Mouse (Mus musculus): Measurements from ENCODE around the gene Rexo4. TPM values are rescaled to one million over a fixed set of nuclear protein-coding genes. Genes with fewer than 3 reads are reported as not detected.

Gene Rexo4
- total RNA-seq (2012; rRNA removed), result 56.7 and 57.6 TPM in 2 replicates

- Histone ChIP-seq H3K9me3 (ENCODE audit: control insufficient read depth, insufficient read depth, low read depth, low read length) (no peaks in the 10 kb centered on the region), H3K4me3 (ENCODE audit: insufficient read depth in 1 of 2, low read depth in 1 of 2, low read length in 2 of 2, poor library complexity in 1 of 2, severe bottlenecking in 1 of 2) (peak within 1 kb of the TSS; percentile 79 to 93), H3K4me1 (ENCODE audit: control insufficient read depth in 2 of 2, insufficient read depth in 2 of 2, low read length in 2 of 2, poor library complexity in 1 of 2) (peaks cover 0 to 5% of the 10 kb centered on the region in 2 experiments; a peak in 1 of 4 replicates), H3K36me3 (ENCODE audit: control insufficient read depth, insufficient read depth, low read length, poor library complexity, severe bottlenecking) (peaks cover 22% of the 10 kb centered on the region), H3K9ac (ENCODE audit: insufficient read depth, low read depth, low read length, poor library complexity, severe bottlenecking) (peak within 1 kb of the TSS; percentile 89), H3K27ac (ENCODE audit: insufficient read depth, low read depth, low read length, poor library complexity, severe bottlenecking) (peak within 1 kb of the TSS; percentile 89)
- DNase-seq (ENCODE audit: low read depth, low spot score), result peak; percentile 92
- in situ Hi-C loops (cut with MboI; ENCODE audit: low sequenced_read_pairs in 2 of 2, unreplicated experiment in 2 of 2), result no loop called here
- TF ChIP-seq ZC3H11A (IDR thresholded peaks at IDR 0.05; ENCODE audit: borderline replicate concordance, low read depth, low read length) (no peak), HCFC1 (IDR thresholded peaks at IDR 0.05; ENCODE audit: borderline replicate concordance, insufficient read depth, low read length) (peak; percentile 72; the same call in 1 of the 2 replicates)
Observed at GRCm38 (mm10) chr2:26963923-26964723, at the start of gene Rexo4. Gene Rexo4 (minus strand): TSS chr2:26964386.

DNA sequence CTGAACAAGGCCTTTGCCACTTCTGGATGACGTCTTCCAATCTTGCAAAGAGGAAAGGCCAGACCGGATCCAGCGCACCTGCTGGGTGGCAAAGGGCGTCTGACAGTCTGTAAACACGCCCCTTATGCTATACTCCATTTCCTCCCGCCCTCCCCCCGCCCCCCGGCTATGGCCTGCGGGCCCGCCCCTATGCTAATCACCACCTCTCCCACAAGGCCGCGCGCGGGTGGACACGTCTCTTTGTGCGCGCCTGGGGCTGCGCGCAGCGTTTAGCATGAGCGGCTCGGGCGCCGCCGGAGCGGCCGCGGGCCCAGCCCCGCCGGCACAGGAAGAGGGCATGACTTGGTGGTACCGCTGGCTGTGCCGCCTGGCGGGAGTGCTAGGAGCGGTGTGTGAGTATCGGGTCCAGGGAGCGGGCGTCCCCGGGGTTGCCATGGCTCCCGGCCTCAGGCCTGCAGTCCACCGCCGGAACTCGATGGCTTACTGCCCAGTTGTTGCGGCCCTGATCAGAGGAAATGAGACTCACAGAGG lies 45.6 kb upstream of the Rexo4 start, which contains the start of gene Cacfd1:
Gene Cacfd1 (plus strand): TSS at position 213 of the 531 bp plus-strand sequence.
- Histone ChIP-seq H3K4me3 (ENCODE audit: insufficient read depth in 1 of 2, low read depth in 1 of 2, low read length in 2 of 2, poor library complexity in 1 of 2, severe bottlenecking in 1 of 2) (peak within 1 kb of the TSS; percentile 77 to 88), H3K4me1 (ENCODE audit: control insufficient read depth in 2 of 2, insufficient read depth in 2 of 2, low read length in 2 of 2, poor library complexity in 1 of 2) (peaks cover 0 to 8% of the 10 kb centered on the region in 2 experiments; a peak in 1 of 4 replicates), H3K27ac (ENCODE audit: insufficient read depth, low read depth, low read length, poor library complexity, severe bottlenecking) (no peak within 1 kb of the TSS), H3K9ac (ENCODE audit: insufficient read depth, low read depth, low read length, poor library complexity, severe bottlenecking) (peak within 1 kb of the TSS; percentile 93), H3K36me3 (ENCODE audit: control insufficient read depth, insufficient read depth, low read length, poor library complexity, severe bottlenecking) (no peaks in the 10 kb centered on the region; the same call in 1 of the 2 replicates), H3K9me3 (ENCODE audit: control insufficient read depth, insufficient read depth, low read depth, low read length) (no peaks in the 10 kb centered on the region)
- in situ Hi-C loops (cut with MboI; ENCODE audit: low sequenced_read_pairs in 2 of 2, unreplicated experiment in 2 of 2), result no loop called here
- TF ChIP-seq ZNF384 (IDR thresholded peaks at IDR 0.05; ENCODE audit: low read depth, low read length) (no peak), MAFK (IDR thresholded peaks at IDR 0.05; ENCODE audit: insufficient read depth, low read depth, low read length) (no peak), CHD2 (IDR thresholded peaks at IDR 0.05; ENCODE audit: low read depth, low read length) (no peak), HCFC1 (IDR thresholded peaks at IDR 0.05; ENCODE audit: borderline replicate concordance, insufficient read depth, low read length) (peak; percentile 48; the same call in 1 of the 2 replicates), ZC3H11A (IDR thresholded peaks at IDR 0.05; ENCODE audit: borderline replicate concordance, low read depth, low read length) (no peak)
- DNase-seq (ENCODE audit: low read depth, low spot score), result peak; percentile 85

DNA sequence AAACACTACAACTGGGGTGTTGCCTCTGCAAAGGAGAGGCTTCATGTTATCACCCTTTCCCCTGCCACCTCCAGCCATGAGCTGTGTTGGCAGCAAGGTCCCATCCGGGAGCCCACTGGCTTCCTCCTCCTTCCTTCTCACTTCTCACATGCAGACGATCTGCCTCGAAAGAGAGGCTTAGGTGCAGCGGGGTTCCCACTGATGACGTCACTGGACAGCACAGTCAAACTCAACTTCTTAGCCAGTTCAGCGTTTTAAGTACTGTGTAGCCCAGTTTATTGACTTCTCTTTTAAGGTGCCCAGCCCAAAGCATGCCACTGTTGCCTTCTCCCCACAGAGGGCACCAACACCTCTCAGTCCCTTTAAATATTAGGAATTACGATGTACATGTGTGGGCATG lies 43.5 kb upstream of the Rexo4 start:
- TF ChIP-seq CHD2 (IDR thresholded peaks at IDR 0.05; ENCODE audit: low read depth, low read length) (no peak), MAFK (IDR thresholded peaks at IDR 0.05; ENCODE audit: insufficient read depth, low read depth, low read length) (no peak), HCFC1 (IDR thresholded peaks at IDR 0.05; ENCODE audit: borderline replicate concordance, insufficient read depth, low read length) (no peak), ZC3H11A (IDR thresholded peaks at IDR 0.05; ENCODE audit: borderline replicate concordance, low read depth, low read length) (no peak), ZNF384 (IDR thresholded peaks at IDR 0.05; ENCODE audit: low read depth, low read length) (no peak)
- H3K36me3 ChIP-seq (ENCODE audit: control insufficient read depth, insufficient read depth, low read length, poor library complexity, severe bottlenecking), result no peaks in the 10 kb centered on the region
- in situ Hi-C loops (cut with MboI; ENCODE audit: low sequenced_read_pairs in 2 of 2, unreplicated experiment in 2 of 2), result no loop called here

DNA sequence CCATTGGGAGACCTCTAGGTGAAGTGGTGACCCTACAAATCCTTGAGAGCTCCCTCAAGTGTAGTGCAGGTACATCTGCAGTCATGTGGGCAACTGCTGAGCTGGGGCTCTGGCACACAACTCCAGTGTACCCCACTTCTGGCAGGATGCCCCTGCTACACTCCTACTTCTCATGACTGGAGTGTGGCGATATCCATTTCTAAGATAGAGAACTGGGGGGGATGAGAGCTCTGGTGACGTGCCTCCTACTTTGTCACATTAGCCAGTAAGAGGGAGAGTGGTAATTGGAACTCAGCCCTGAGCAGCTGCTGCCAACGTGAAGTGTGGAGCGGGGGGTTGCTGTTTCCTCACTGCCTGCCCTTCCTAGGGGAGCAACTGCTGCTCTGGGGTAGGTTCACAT lies 42.1 kb upstream of the Rexo4 start:
- Histone ChIP-seq H3K9me3 (ENCODE audit: control insufficient read depth, insufficient read depth, low read depth, low read length) (no peaks in the 10 kb centered on the region), H3K27ac (ENCODE audit: insufficient read depth, low read depth, low read length, poor library complexity, severe bottlenecking) (no peak overlapping the region), H3K4me3 (ENCODE audit: insufficient read depth in 1 of 2, low read depth in 1 of 2, low read length in 2 of 2, poor library complexity in 1 of 2, severe bottlenecking in 1 of 2) (no peak overlapping the region), H3K9ac (ENCODE audit: insufficient read depth, low read depth, low read length, poor library complexity, severe bottlenecking) (no peak overlapping the region), H3K4me1 (ENCODE audit: control insufficient read depth in 2 of 2, insufficient read depth in 2 of 2, low read length in 2 of 2, poor library complexity in 1 of 2) (peaks cover 0 to 8% of the 10 kb centered on the region in 2 experiments; a peak in 1 of 4 replicates), H3K36me3 (ENCODE audit: control insufficient read depth, insufficient read depth, low read length, poor library complexity, severe bottlenecking) (no peaks in the 10 kb centered on the region)
- in situ Hi-C loops (cut with MboI; ENCODE audit: low sequenced_read_pairs in 2 of 2, unreplicated experiment in 2 of 2), result no loop called here
- DNase-seq (ENCODE audit: low read depth, low spot score), result no peak
- TF ChIP-seq CHD2 (IDR thresholded peaks at IDR 0.05; ENCODE audit: low read depth, low read length) (no peak), HCFC1 (IDR thresholded peaks at IDR 0.05; ENCODE audit: borderline replicate concordance, insufficient read depth, low read length) (no peak), MAFK (IDR thresholded peaks at IDR 0.05; ENCODE audit: insufficient read depth, low read depth, low read length) (no peak), ZNF384 (IDR thresholded peaks at IDR 0.05; ENCODE audit: low read depth, low read length) (no peak), ZC3H11A (IDR thresholded peaks at IDR 0.05; ENCODE audit: borderline replicate concordance, low read depth, low read length) (no peak)

More for the DNA sequence above, 43.5 kb upstream of the Rexo4 start:
- Histone ChIP-seq H3K9me3 (ENCODE audit: control insufficient read depth, insufficient read depth, low read depth, low read length) (no peaks in the 10 kb centered on the region), H3K9ac (ENCODE audit: insufficient read depth, low read depth, low read length, poor library complexity, severe bottlenecking) (no peak overlapping the region), H3K4me3 (ENCODE audit: insufficient read depth in 1 of 2, low read depth in 1 of 2, low read length in 2 of 2, poor library complexity in 1 of 2, severe bottlenecking in 1 of 2) (no peak overlapping the region), H3K27ac (ENCODE audit: insufficient read depth, low read depth, low read length, poor library complexity, severe bottlenecking) (no peak overlapping the region), H3K4me1 (ENCODE audit: control insufficient read depth in 2 of 2, insufficient read depth in 2 of 2, low read length in 2 of 2, poor library complexity in 1 of 2) (peaks cover 0 to 8% of the 10 kb centered on the region in 2 experiments; a peak in 1 of 4 replicates)
- no peak for DNase-seq (ENCODE audit: low read depth, low spot score)
